Mouse (Mus musculus) C2C12 (cell line): ENCODE data around the gene Bsn. TPM values are rescaled to one million over a fixed set of nuclear protein-coding genes. Genes with fewer than 3 reads are reported as not detected.

Experiments
- H3K27me3 ChIP-seq: one replicate; pipeline ENCODE4 v1.6.1; 2011; ENCODE audit not compliant: control insufficient read depth, insufficient read depth, insufficient read length
- H3K36me3 ChIP-seq: one replicate; pipeline ENCODE4 v1.6.1; 2011; ENCODE audit not compliant: control insufficient read depth, insufficient read depth
- H3K4me3 ChIP-seq: one replicate; pipeline ENCODE4 v1.5.1; 2011; ENCODE audit warnings: mild to moderate bottlenecking, control low read depth; ENCODE audit not compliant: poor library complexity, insufficient read depth, severe bottlenecking
- H3K79me2 ChIP-seq: one replicate; pipeline ENCODE4 v1.6.1; 2011; ENCODE audit not compliant: control insufficient read depth, insufficient read depth
- H3K79me3 ChIP-seq: one replicate; pipeline ENCODE4 v1.6.1; 2011; ENCODE audit warnings: low read depth, control low read depth
- H3ac ChIP-seq: one replicate; pipeline ENCODE3; 2011; ENCODE audit warnings: low read depth; ENCODE audit not compliant: control insufficient read depth, insufficient read length
- CEBPB ChIP-seq: IDR thresholded peaks from one replicate; pipeline ENCODE4 v1.6.1; 2011; ENCODE audit warnings: low read depth, mild to moderate bottlenecking, control low read depth, moderate library complexity
- CTCF ChIP-seq: IDR thresholded peaks from one replicate; pipeline ENCODE4 v1.5.1; 2011; ENCODE audit not compliant: control insufficient read depth, insufficient read depth, insufficient read length
- FOSL1 ChIP-seq: IDR thresholded peaks from one replicate; pipeline ENCODE4 v1.8.0; 2011; ENCODE audit warnings: mild to moderate bottlenecking, low read length; ENCODE audit not compliant: poor library complexity, insufficient read depth, severe bottlenecking
- MAX ChIP-seq: IDR thresholded peaks from one replicate; pipeline ENCODE4 v1.6.1; 2011; ENCODE audit warnings: mild to moderate bottlenecking, control low read depth
- MYOD1 ChIP-seq: IDR thresholded peaks from one replicate; pipeline ENCODE4 v1.6.1; 2011; ENCODE audit warnings: low read depth; ENCODE audit not compliant: control insufficient read depth, insufficient read length
- MYOG ChIP-seq: IDR thresholded peaks from one replicate; pipeline ENCODE4 v1.6.1; 2011; ENCODE audit not compliant: control insufficient read depth, insufficient read length; ENCODE audit errors: extremely low read depth
- USF1 ChIP-seq: IDR thresholded peaks from one replicate; pipeline ENCODE4 v1.6.1; 2011; ENCODE audit warnings: low read depth, mild to moderate bottlenecking, control low read depth, moderate library complexity
- polyA plus RNA-seq: library from polyadenylated mRNA; unstranded; fragments of >200 nt; fragmentation: generic; extraction: Trizol; gene quantifications from one replicate; pipeline ENCODE4 v1.2.1, GENCODE M21; 2012; ENCODE audit warnings: missing spikeins

Bsn gene
- polyA plus RNA-seq, 1 experiment = 0.85 TPM

- Histone ChIP-seq H3K79me3 (no peaks in the 10 kb centered on the region), H3K27me3 (no peaks in the 10 kb centered on the region), H3K36me3 (no peaks in the 10 kb centered on the region), H3K4me3 (no peak overlapping the region), H3ac (no peak overlapping the region), H3K79me2 (no peaks in the 10 kb centered on the region)
- no peak for TF ChIP-seq CEBPB
- TF ChIP-seq MAX = no peak
- TF ChIP-seq MYOG = no peak
- no peak for TF ChIP-seq USF1
- no peak for TF ChIP-seq MYOD1
- no peak for TF ChIP-seq FOSL1
- no peak for TF ChIP-seq CTCF
These were observed 26.4 kb downstream of the Bsn start for GRCm38 (mm10) chr9:108163646-108164284.

DNA sequence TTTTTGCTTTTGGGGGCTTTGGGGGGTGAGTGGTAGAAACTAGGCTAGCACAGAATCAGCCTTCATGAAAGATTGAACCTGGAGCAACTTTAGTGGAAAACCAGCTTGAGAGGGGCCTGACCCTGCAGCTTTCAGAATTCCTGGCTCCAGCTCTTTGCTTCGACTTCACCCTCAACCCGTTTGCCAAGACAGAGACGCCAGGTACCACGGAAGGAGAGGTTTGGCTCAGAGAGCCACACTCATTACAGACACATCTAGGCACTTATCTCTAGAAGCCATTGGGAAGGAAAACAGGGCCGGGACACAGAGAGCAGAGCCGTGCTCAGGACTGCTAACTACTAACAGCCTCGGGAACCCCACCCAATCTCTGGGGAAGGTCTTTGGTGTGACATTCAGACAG lies 32.3 kb downstream of the Bsn start:
- no peaks in the 10 kb centered on the region for H3K79me3 ChIP-seq
- H3K27me3 ChIP-seq = no peaks in the 10 kb centered on the region
- TF ChIP-seq USF1 = no peak
- no peak for TF ChIP-seq MAX
- TF ChIP-seq CEBPB = no peak
- no peaks in the 10 kb centered on the region for H3K79me2 ChIP-seq
- no peak overlapping the region for H3ac ChIP-seq
- H3K4me3 ChIP-seq = no peak overlapping the region
- H3K36me3 ChIP-seq = no peaks in the 10 kb centered on the region

GRCm38 (mm10) chr9:108157451-108157850 lies 32.7 kb downstream of the Bsn start:
- Histone ChIP-seq H3ac (no peak overlapping the region), H3K79me3 (no peaks in the 10 kb centered on the region), H3K36me3 (no peaks in the 10 kb centered on the region), H3K4me3 (no peak overlapping the region), H3K27me3 (no peaks in the 10 kb centered on the region), H3K79me2 (no peaks in the 10 kb centered on the region)
- no peak for TF ChIP-seq USF1
- no peak for TF ChIP-seq CTCF

DNA sequence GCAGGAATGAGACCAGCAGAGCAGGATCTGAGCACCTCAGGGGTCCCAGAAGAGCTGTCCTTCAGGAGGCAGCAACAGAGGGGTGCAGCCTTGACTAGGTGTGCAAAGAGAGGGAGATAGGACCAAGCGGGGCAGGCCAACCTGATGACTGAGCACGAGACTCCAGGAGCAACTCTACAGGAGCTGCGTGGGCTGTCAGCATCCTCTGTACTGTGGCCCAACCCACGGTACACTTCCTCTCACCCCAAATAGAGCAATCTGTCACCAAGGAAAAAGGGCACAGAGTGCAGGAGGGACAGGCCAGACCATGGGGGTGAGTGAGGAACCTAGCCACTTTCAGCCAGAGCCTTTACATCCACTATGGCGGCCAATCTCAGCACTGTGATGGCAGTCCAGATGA lies 33.4 kb downstream of the Bsn start:
- H3K4me3 ChIP-seq = no peak overlapping the region
- no peak overlapping the region for H3ac ChIP-seq
- H3K79me3 ChIP-seq = no peaks in the 10 kb centered on the region
- H3K27me3 ChIP-seq = no peaks in the 10 kb centered on the region
- TF ChIP-seq CTCF (no peak), USF1 (no peak), MAX (no peak), MYOD1 (no peak), MYOG (no peak), FOSL1 (no peak), CEBPB (no peak)
- no peaks in the 10 kb centered on the region for H3K36me3 ChIP-seq
- no peaks in the 10 kb centered on the region for H3K79me2 ChIP-seq

GRCm38 (mm10) chr9:108154814-108155213 lies 35.4 kb downstream of the Bsn start:
- Histone ChIP-seq H3K4me3 (no peak overlapping the region), H3K79me3 (no peaks in the 10 kb centered on the region), H3K36me3 (no peaks in the 10 kb centered on the region), H3K27me3 (no peaks in the 10 kb centered on the region), H3ac (no peak overlapping the region), H3K79me2 (no peaks in the 10 kb centered on the region)
- TF ChIP-seq MYOD1 (no peak), USF1 (no peak), MYOG (no peak), CTCF (no peak), MAX (no peak), CEBPB (no peak), FOSL1 (no peak)

GRCm38 (mm10) chr9:108153516-108154448 lies 36.4 kb downstream of the Bsn start:
- Histone ChIP-seq H3K79me2 (no peaks in the 10 kb centered on the region), H3K79me3 (no peaks in the 10 kb centered on the region)
- TF ChIP-seq MYOG (no peak), MAX (no peak), FOSL1 (no peak), CEBPB (no peak), MYOD1 (no peak), USF1 (no peak), CTCF (no peak)

More at GRCm38 (mm10) chr9:108153516-108154448, 36.4 kb downstream of the Bsn start:
- Histone ChIP-seq H3K36me3 (no peaks in the 10 kb centered on the region), H3ac (no peak overlapping the region), H3K4me3 (no peak overlapping the region), H3K27me3 (no peaks in the 10 kb centered on the region)
